ENCODE assay signal across 16 mouse cellular contexts in the genomic region with DNA sequence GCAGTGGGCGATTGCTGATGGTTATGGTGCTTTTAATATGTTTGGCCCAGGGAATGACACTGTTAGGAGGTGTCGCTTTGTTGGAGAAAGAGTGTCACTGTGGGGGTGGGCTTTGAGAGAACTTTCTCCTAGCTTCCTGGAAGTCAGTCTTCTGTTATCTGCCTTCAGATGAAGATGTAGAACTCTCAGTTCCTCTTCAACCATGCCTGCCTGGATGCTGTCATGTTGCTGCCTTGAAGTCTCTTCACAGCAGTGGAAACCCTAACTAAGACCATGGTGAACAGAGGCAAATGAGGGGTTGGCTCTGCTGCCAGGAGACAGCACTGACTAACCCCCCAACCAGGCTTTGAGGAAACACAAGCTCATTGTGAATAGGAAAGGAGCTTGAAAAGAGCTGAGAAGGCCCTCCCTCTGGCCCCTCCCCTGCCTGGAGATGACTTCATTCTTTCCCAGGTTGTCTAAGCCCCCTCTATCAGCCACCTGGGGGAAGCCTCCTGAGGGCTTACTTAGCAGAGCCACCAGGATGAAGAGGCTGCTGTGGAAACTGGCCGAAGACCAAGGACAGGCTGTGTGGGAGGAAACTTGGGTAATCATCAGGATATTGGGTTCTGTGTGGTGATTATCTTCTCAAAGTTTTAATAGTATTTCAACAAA.
DNase-seq lines count a peak whose midpoint lies in the region; ATAC-seq and TF ChIP-seq lines count a peak whose summit lies in the region.
"Had no signal": no experiment of that assay in that cellular context is flagged by ENCODE, and none has a peak within 500 bp of the region (broad histone marks: within the 10 kb centered on the region; RNA-seq: fewer than 3 reads in every experiment).

No protein-coding gene starts in this region.

- no peaks in the 10 kb centered on the region for H3K79me2 ChIP-seq in heart, adult 2 months (replicated peaks; ENCODE audit: control insufficient read depth, insufficient read depth, low read length)
- H3K79me2 ChIP-seq in myocyte (ENCODE audit: control insufficient read depth, insufficient read depth): no peaks in the 10 kb centered on the region

- no peaks in the 10 kb centered on the region for H3K27me3 ChIP-seq in heart, embryonic 11.5 days (ENCODE audit: control insufficient read depth, insufficient read depth, low read length)
- H3K27me3 ChIP-seq in heart, adult 2 months (ENCODE audit: control insufficient read depth, insufficient read depth, low read length): no peaks in the 10 kb centered on the region
- no peaks in the 10 kb centered on the region for H3K27me3 ChIP-seq in midbrain, embryonic 12.5 days
- H3K27me3 ChIP-seq in midbrain, embryonic 15.5 days (replicated peaks): no peaks in the 10 kb centered on the region
- H3K27me3 ChIP-seq in myocyte (ENCODE audit: control insufficient read depth, insufficient read depth, insufficient read length): no peaks in the 10 kb centered on the region
- H3K27me3 ChIP-seq: embryonic facial prominence, embryonic 12.5 days; forebrain, embryonic 12.5 days; neural tube, embryonic 12.5 days had no signal

- no peaks in the 10 kb centered on the region for H3K36me3 ChIP-seq in heart, embryonic 11.5 days (ENCODE audit: control insufficient read depth, insufficient read depth, low read length)
- H3K36me3 ChIP-seq in heart, adult 2 months (ENCODE audit: control insufficient read depth, insufficient read depth, low read length): no peaks in the 10 kb centered on the region
- no peaks in the 10 kb centered on the region for H3K36me3 ChIP-seq in midbrain, embryonic 12.5 days
- H3K36me3 ChIP-seq in midbrain, embryonic 15.5 days (replicated peaks): no peaks in the 10 kb centered on the region
- no peaks in the 10 kb centered on the region for H3K36me3 ChIP-seq in myocyte (ENCODE audit: control insufficient read depth, insufficient read depth)
- H3K36me3 ChIP-seq: embryonic facial prominence, embryonic 12.5 days; forebrain, embryonic 12.5 days; neural tube, embryonic 12.5 days had no signal

- TF ChIP-seq POLR2A in heart, adult 2 months (IDR thresholded peaks at IDR 0.05; ENCODE audit: insufficient read depth, low read depth, low read length): no peak
- TF ChIP-seq POLR2A in myocyte (IDR thresholded peaks at IDR 0.05; ENCODE audit: insufficient read length, low read depth): no peak

- DNase-seq in heart, adult 2 months: no peak
- peak; percentile 32 for DNase-seq in Muller cell, postnatal 12 days (ENCODE audit: inconsistent ontology term)
- no peak for DNase-seq in thymus, postnatal 36 days
- no peak for DNase-seq in kidney, adult 9 months
- DNase-seq: cerebellum, adult 8-10 months; kidney, adult 11 months; lung, postnatal 14 days; midbrain, embryonic 14.5 days had no signal

- peaks cover 18% of the 10 kb centered on the region; the same call in 1 of the 2 replicates for H3K4me1 ChIP-seq in heart, embryonic 11.5 days (ENCODE audit: control insufficient read depth, insufficient read depth, low read length)
- peaks cover 5% of the 10 kb centered on the region; the same call in 1 of the 2 replicates for H3K4me1 ChIP-seq in heart, adult 2 months (ENCODE audit: control insufficient read depth, insufficient read depth, low read length)
- peaks cover 13% of the 10 kb centered on the region; the same call in 1 of the 2 replicates for H3K4me1 ChIP-seq in midbrain, embryonic 12.5 days
- peaks cover 2% of the 10 kb centered on the region; the same call in 1 of the 2 replicates for H3K4me1 ChIP-seq in midbrain, embryonic 15.5 days
- H3K4me1 ChIP-seq: embryonic facial prominence, embryonic 12.5 days; neural tube, embryonic 12.5 days had no signal

- no peak overlapping the region for H3ac ChIP-seq in myocyte (ENCODE audit: control insufficient read depth, insufficient read length)

- intact Hi-C loops in heart, adult 2 months (cut with DNase I): no loop called here

- 0 out of 2 replicates have a peak, but pooled peaks have one; percentile 41 for ATAC-seq in heart, embryonic 11.5 days (replicated peaks; ENCODE audit: insufficient number of reproducible peaks, low FRiP score, low TSS enrichment)
- peak; percentile 30; the same call in 1 of the 2 replicates for ATAC-seq in midbrain, embryonic 12.5 days (ENCODE audit: low FRiP score, low read depth)
- no peak for ATAC-seq in midbrain, embryonic 15.5 days (replicated peaks)

- 73% methylated on average over 3 of the region's 3 CpGs for WGBS in heart, embryonic 11.5 days (ENCODE audit: insufficient replicate concordance)
- 58% methylated on average over 3 of the region's 3 CpGs for WGBS in heart, adult 2 months
- WGBS in midbrain, embryonic 12.5 days: 93% methylated on average over 3 of the region's 3 CpGs
- WGBS in midbrain, embryonic 15.5 days: 91% methylated on average over 3 of the region's 3 CpGs

- no peak overlapping the region; the same call in 1 of the 2 replicates for H3K27ac ChIP-seq in heart, embryonic 11.5 days (ENCODE audit: low read depth, low read length)
- no peak overlapping the region for H3K27ac ChIP-seq in heart, adult 2 months
- no peak overlapping the region for H3K27ac ChIP-seq in midbrain, embryonic 12.5 days (replicated peaks)
- H3K27ac ChIP-seq in midbrain, embryonic 15.5 days: no peak overlapping the region
- H3K27ac ChIP-seq: embryonic facial prominence, embryonic 12.5 days; forebrain, embryonic 12.5 days; left cerebral cortex, adult 2 months; neural tube, embryonic 12.5 days had no signal

- TF ChIP-seq EP300 in heart, adult 2 months (IDR thresholded peaks at IDR 0.05; ENCODE audit: insufficient read depth, low read depth, low read length): no peak

- no peak overlapping the region for H3K4me2 ChIP-seq in heart, embryonic 11.5 days
- no peak overlapping the region for H3K4me2 ChIP-seq in midbrain, embryonic 12.5 days (replicated peaks)
- no peak overlapping the region for H3K4me2 ChIP-seq in midbrain, embryonic 15.5 days
- H3K4me2 ChIP-seq in myocyte (ENCODE audit: low read depth): peak overlapping the region; percentile 74
- H3K4me2 ChIP-seq: embryonic facial prominence, embryonic 12.5 days; forebrain, embryonic 12.5 days; neural tube, embryonic 12.5 days had no signal

- TF ChIP-seq CTCF in heart, adult 2 months (IDR thresholded peaks at IDR 0.05): no peak

- H3K9ac ChIP-seq in heart, embryonic 11.5 days (ENCODE audit: low read depth, low read length): no peak overlapping the region
- H3K9ac ChIP-seq in heart, adult 2 months (ENCODE audit: low read depth, low read length): no peak overlapping the region
- H3K9ac ChIP-seq in midbrain, embryonic 12.5 days (replicated peaks): no peak overlapping the region
- no peak overlapping the region for H3K9ac ChIP-seq in midbrain, embryonic 15.5 days
- H3K9ac ChIP-seq: embryonic facial prominence, embryonic 12.5 days; forebrain, embryonic 12.5 days; neural tube, embryonic 12.5 days had no signal

- no peak overlapping the region for H3K4me3 ChIP-seq in heart, embryonic 11.5 days (ENCODE audit: low read depth, low read length)
- H3K4me3 ChIP-seq in heart, adult 2 months: no peak overlapping the region
- H3K4me3 ChIP-seq in midbrain, embryonic 12.5 days: no peak overlapping the region
- H3K4me3 ChIP-seq in midbrain, embryonic 15.5 days: no peak overlapping the region
- no peak overlapping the region for H3K4me3 ChIP-seq in myocyte
- H3K4me3 ChIP-seq: embryonic facial prominence, embryonic 12.5 days; forebrain, embryonic 12.5 days; left cerebral cortex, adult 2 months; neural tube, embryonic 12.5 days had no signal

- H3K9me3 ChIP-seq in heart, embryonic 11.5 days (replicated peaks; ENCODE audit: control insufficient read depth, low read length): no peaks in the 10 kb centered on the region
- H3K9me3 ChIP-seq in midbrain, embryonic 12.5 days: no peaks in the 10 kb centered on the region
- H3K9me3 ChIP-seq in midbrain, embryonic 15.5 days: no peaks in the 10 kb centered on the region
- H3K9me3 ChIP-seq: embryonic facial prominence, embryonic 12.5 days; forebrain, embryonic 12.5 days; neural tube, embryonic 12.5 days had no signal

TF ChIP-seq in myocyte, 11 proteins besides CTCF, POLR2A, EP300 and RAD21:
- TF ChIP-seq E2F4 (IDR thresholded peaks at IDR 0.05; ENCODE audit: insufficient read depth): no peak
- no peak for TF ChIP-seq USF1 (IDR thresholded peaks at IDR 0.05; ENCODE audit: low read depth)
- no peak for TF ChIP-seq TCF3 (IDR thresholded peaks at IDR 0.05; ENCODE audit: insufficient read length, low read depth)
TF ChIP-seq in myocyte: peak in this region for 0.
